Mouse (Mus musculus): Measurements from ENCODE around the gene Dicer1. TPM values are rescaled to one million over a fixed set of nuclear protein-coding genes. Genes with fewer than 3 reads are reported as not detected.

Dicer1 gene
- polyA plus RNA-seq, 1 experiment from 2014 or later = 24.6 TPM

DNA sequence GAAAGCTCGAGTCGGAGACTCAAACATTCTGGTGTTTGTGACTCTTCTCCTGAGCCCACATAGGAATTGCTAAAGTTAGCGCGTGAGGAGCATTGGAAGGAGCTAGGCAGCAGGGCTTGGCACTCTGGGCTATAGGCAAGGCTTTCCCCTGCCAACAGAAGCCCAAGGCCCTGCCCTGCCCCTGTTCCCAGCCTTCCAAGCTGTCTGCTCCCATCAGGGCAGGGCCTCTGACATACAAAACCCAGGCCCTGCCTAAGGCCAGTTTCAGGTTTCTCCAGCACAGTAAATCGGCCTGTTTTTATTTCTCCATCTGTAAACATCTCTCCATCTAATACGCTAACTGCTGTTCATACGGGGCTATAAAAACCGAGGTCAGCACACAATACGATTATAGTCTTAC is 86.2 kb downstream of the Dicer1 start:
- no peak for ATAC-seq (replicated peaks; ENCODE audit: low FRiP score, low TSS enrichment, low read depth)
- Histone ChIP-seq H3K4me2 (ENCODE audit: low read length) (no peak overlapping the region), H3K27ac (ENCODE audit: low read depth) (no peak overlapping the region), H3K27me3 (replicated peaks; ENCODE audit: control insufficient read depth, insufficient read depth, low read length) (no peaks in the 10 kb centered on the region), H3K36me3 (ENCODE audit: control insufficient read depth, insufficient read depth, low read length) (no peaks in the 10 kb centered on the region), H3K9me3 (ENCODE audit: control insufficient read depth, low read length) (no peaks in the 10 kb centered on the region), H3K4me3 (ENCODE audit: low read depth, low read length) (no peak overlapping the region), H3K4me1 (replicated peaks; ENCODE audit: control insufficient read depth, insufficient read depth, low read length) (no peaks in the 10 kb centered on the region), H3K9ac (ENCODE audit: low read length) (no peak overlapping the region)
- WGBS = 57% methylated on average over 9 of the region's 9 CpGs
- DNase-seq (ENCODE audit: low spot score) = no peak

GRCm38 (mm10) chr12:104656146-104656545 is 95.6 kb downstream of the Dicer1 start:
- Histone ChIP-seq H3K27ac (ENCODE audit: low read depth) (no peak overlapping the region), H3K9ac (ENCODE audit: low read length) (no peak overlapping the region), H3K4me1 (replicated peaks; ENCODE audit: control insufficient read depth, insufficient read depth, low read length) (no peaks in the 10 kb centered on the region), H3K27me3 (replicated peaks; ENCODE audit: control insufficient read depth, insufficient read depth, low read length) (no peaks in the 10 kb centered on the region), H3K9me3 (ENCODE audit: control insufficient read depth, low read length) (peaks cover 9% of the 10 kb centered on the region; the same call in 1 of the 2 replicates), H3K4me2 (ENCODE audit: low read length) (no peak overlapping the region), H3K36me3 (ENCODE audit: control insufficient read depth, insufficient read depth, low read length) (no peaks in the 10 kb centered on the region), H3K4me3 (ENCODE audit: low read depth, low read length) (no peak overlapping the region)
- DNase-seq (ENCODE audit: low spot score) (no peak), ATAC-seq (replicated peaks; ENCODE audit: low FRiP score, low TSS enrichment, low read depth) (no peak)
- 89% methylated on average over 2 of the region's 2 CpGs for WGBS

GRCm38 (mm10) chr12:104655006-104655405 is 96.7 kb downstream of the Dicer1 start:
- no peak overlapping the region for H3K9ac ChIP-seq (ENCODE audit: low read length)

GRCm38 (mm10) chr12:104652021-104652420 is 99.7 kb downstream of the Dicer1 start:
- Histone ChIP-seq H3K27ac (ENCODE audit: low read depth) (no peak overlapping the region), H3K27me3 (replicated peaks; ENCODE audit: control insufficient read depth, insufficient read depth, low read length) (no peaks in the 10 kb centered on the region), H3K4me1 (replicated peaks; ENCODE audit: control insufficient read depth, insufficient read depth, low read length) (no peaks in the 10 kb centered on the region), H3K36me3 (ENCODE audit: control insufficient read depth, insufficient read depth, low read length) (no peaks in the 10 kb centered on the region), H3K9ac (ENCODE audit: low read length) (no peak overlapping the region), H3K4me2 (ENCODE audit: low read length) (no peak overlapping the region), H3K4me3 (ENCODE audit: low read depth, low read length) (no peak overlapping the region), H3K9me3 (ENCODE audit: control insufficient read depth, low read length) (peaks cover 9% of the 10 kb centered on the region; the same call in 1 of the 2 replicates)
- ATAC-seq (replicated peaks; ENCODE audit: low FRiP score, low TSS enrichment, low read depth) (no peak), DNase-seq (ENCODE audit: low spot score) (no peak)
- WGBS = 52% methylated on average over 6 of the region's 6 CpGs

More at GRCm38 (mm10) chr12:104655006-104655405, 96.7 kb downstream of the Dicer1 start:
- Histone ChIP-seq H3K4me2 (ENCODE audit: low read length) (no peak overlapping the region), H3K27me3 (replicated peaks; ENCODE audit: control insufficient read depth, insufficient read depth, low read length) (no peaks in the 10 kb centered on the region), H3K27ac (ENCODE audit: low read depth) (no peak overlapping the region), H3K4me3 (ENCODE audit: low read depth, low read length) (no peak overlapping the region), H3K36me3 (ENCODE audit: control insufficient read depth, insufficient read depth, low read length) (no peaks in the 10 kb centered on the region), H3K9me3 (ENCODE audit: control insufficient read depth, low read length) (peaks cover 9% of the 10 kb centered on the region; the same call in 1 of the 2 replicates), H3K4me1 (replicated peaks; ENCODE audit: control insufficient read depth, insufficient read depth, low read length) (no peaks in the 10 kb centered on the region)
- DNase-seq (ENCODE audit: low spot score) = no peak
- no peak for ATAC-seq (replicated peaks; ENCODE audit: low FRiP score, low TSS enrichment, low read depth)
- WGBS = 50% methylated on average over 1 of the region's 1 CpGs

DNA sequence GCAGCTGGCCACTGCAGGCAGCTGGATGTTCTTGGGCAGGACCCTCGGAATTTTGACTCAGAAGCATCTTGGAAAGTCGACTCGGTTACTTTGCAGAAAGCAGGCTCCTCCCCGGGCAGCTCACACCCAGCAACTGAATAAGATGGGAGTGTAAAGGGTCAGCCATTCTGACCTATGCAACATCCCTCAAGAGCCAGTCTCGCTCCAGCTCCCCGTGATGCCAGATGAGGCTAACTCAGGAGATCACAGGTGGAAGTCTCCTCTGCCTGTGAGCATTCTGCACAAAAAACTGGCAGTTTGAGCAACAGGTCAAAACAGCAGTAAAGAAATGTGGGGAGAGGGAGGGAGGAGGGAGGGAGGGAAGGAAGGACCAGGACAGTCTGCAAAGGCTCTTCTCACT is 100.5 kb downstream of the Dicer1 start:
- H3K4me3 ChIP-seq (ENCODE audit: low read depth, low read length) = no peak overlapping the region
- 58% methylated on average over 6 of the region's 6 CpGs for WGBS
- ATAC-seq (replicated peaks; ENCODE audit: low FRiP score, low TSS enrichment, low read depth) = no peak

GRCm38 (mm10) chr12:104650510-104651260 is 101.1 kb downstream of the Dicer1 start:
- H3K4me3 ChIP-seq (ENCODE audit: low read depth, low read length) = no peak overlapping the region
- no peaks in the 10 kb centered on the region for H3K4me1 ChIP-seq (replicated peaks; ENCODE audit: control insufficient read depth, insufficient read depth, low read length)
- H3K9me3 ChIP-seq (ENCODE audit: control insufficient read depth, low read length) = 0 out of 2 replicates have a peak, but pooled peaks cover 4% of the 10 kb centered on the region
- DNase-seq (ENCODE audit: low spot score) (no peak), ATAC-seq (replicated peaks; ENCODE audit: low FRiP score, low TSS enrichment, low read depth) (no peak)
- H3K36me3 ChIP-seq (ENCODE audit: control insufficient read depth, insufficient read depth, low read length) = no peaks in the 10 kb centered on the region
- H3K27me3 ChIP-seq (replicated peaks; ENCODE audit: control insufficient read depth, insufficient read depth, low read length) = no peaks in the 10 kb centered on the region
- H3K27ac ChIP-seq (ENCODE audit: low read depth) = no peak overlapping the region
- H3K4me2 ChIP-seq (ENCODE audit: low read length) = no peak overlapping the region
- WGBS = 72% methylated on average over 14 of the region's 14 CpGs
- H3K9ac ChIP-seq (ENCODE audit: low read length) = no peak overlapping the region

More for the DNA sequence above, 100.5 kb downstream of the Dicer1 start:
- H3K9ac ChIP-seq (ENCODE audit: low read length) = no peak overlapping the region
- H3K4me1 ChIP-seq (replicated peaks; ENCODE audit: control insufficient read depth, insufficient read depth, low read length) = no peaks in the 10 kb centered on the region
- no peak overlapping the region for H3K27ac ChIP-seq (ENCODE audit: low read depth)
- H3K9me3 ChIP-seq (ENCODE audit: control insufficient read depth, low read length) = peaks cover 7% of the 10 kb centered on the region; the same call in 1 of the 2 replicates
- no peaks in the 10 kb centered on the region for H3K36me3 ChIP-seq (ENCODE audit: control insufficient read depth, insufficient read depth, low read length)
- no peaks in the 10 kb centered on the region for H3K27me3 ChIP-seq (replicated peaks; ENCODE audit: control insufficient read depth, insufficient read depth, low read length)
- DNase-seq (ENCODE audit: low spot score) = no peak
- no peak overlapping the region for H3K4me2 ChIP-seq (ENCODE audit: low read length)

GRCm38 (mm10) chr12:104648366-104648765 is 103.4 kb downstream of the Dicer1 start:
- Histone ChIP-seq H3K27ac (ENCODE audit: low read depth) (no peak overlapping the region), H3K9me3 (ENCODE audit: control insufficient read depth, low read length) (no peaks in the 10 kb centered on the region), H3K4me1 (replicated peaks; ENCODE audit: control insufficient read depth, insufficient read depth, low read length) (no peaks in the 10 kb centered on the region), H3K9ac (ENCODE audit: low read length) (no peak overlapping the region), H3K4me2 (ENCODE audit: low read length) (no peak overlapping the region), H3K4me3 (ENCODE audit: low read depth, low read length) (no peak overlapping the region), H3K27me3 (replicated peaks; ENCODE audit: control insufficient read depth, insufficient read depth, low read length) (no peaks in the 10 kb centered on the region), H3K36me3 (ENCODE audit: control insufficient read depth, insufficient read depth, low read length) (no peaks in the 10 kb centered on the region)
- DNase-seq (ENCODE audit: low spot score) (no peak), ATAC-seq (replicated peaks; ENCODE audit: low FRiP score, low TSS enrichment, low read depth) (no peak)
- 85% methylated on average over 6 of the region's 6 CpGs for WGBS

DNA sequence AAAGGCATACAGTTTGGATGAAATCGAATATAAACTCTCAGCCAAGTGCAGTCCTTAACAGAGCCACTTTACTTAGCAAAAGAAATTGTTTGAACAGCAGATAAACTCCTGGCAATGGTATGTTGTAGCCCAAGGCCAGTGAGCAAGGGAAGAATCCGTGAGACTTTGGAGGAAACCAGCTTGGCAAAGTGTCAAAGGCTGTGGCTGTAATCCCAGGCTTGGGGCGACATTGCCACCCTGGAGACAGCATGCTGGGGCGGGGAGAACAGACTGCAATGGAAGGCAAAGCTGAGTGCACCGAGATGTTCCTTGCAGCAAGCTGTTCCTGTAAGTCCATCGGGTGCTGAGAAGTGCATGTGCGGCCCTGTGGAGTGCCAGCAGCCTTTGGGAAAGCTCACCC is 109.4 kb downstream of the Dicer1 start:
- no peak overlapping the region for H3K4me2 ChIP-seq (ENCODE audit: low read length)
- H3K36me3 ChIP-seq (ENCODE audit: control insufficient read depth, insufficient read depth, low read length) = no peaks in the 10 kb centered on the region
- no peak overlapping the region for H3K9ac ChIP-seq (ENCODE audit: low read length)
- ATAC-seq (replicated peaks; ENCODE audit: low FRiP score, low TSS enrichment, low read depth) (no peak), DNase-seq (ENCODE audit: low spot score) (no peak)
- H3K27ac ChIP-seq (ENCODE audit: low read depth) = no peak overlapping the region
- no peaks in the 10 kb centered on the region for H3K9me3 ChIP-seq (ENCODE audit: control insufficient read depth, low read length)
- H3K4me1 ChIP-seq (replicated peaks; ENCODE audit: control insufficient read depth, insufficient read depth, low read length) = no peaks in the 10 kb centered on the region
- no peak overlapping the region for H3K4me3 ChIP-seq (ENCODE audit: low read depth, low read length)
- 0 out of 2 replicates have a peak, but pooled peaks cover under 1% of the 10 kb centered on the region for H3K27me3 ChIP-seq (replicated peaks; ENCODE audit: control insufficient read depth, insufficient read depth, low read length)
- 54% methylated on average over 7 of the region's 7 CpGs for WGBS

DNA sequence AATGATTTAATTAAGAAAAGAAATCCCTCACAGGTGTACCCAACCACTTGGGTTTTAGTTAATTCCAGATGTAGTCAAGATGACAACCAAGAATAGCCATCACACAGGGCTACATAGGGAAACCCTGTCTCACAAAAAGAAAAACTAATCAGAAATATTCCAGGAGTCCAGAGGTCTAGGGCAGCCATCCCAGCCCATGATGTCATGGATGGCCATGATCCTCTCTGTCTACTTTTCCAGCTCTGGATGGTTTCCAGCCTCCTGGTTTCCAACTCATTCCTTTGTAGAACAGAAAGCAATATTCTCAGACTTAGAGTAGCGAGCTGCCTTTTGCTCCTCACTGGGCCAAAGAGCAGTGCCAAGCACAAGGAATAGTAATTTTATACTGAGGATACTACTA is 110.8 kb downstream of the Dicer1 start:
- H3K4me2 ChIP-seq (ENCODE audit: low read length) = no peak overlapping the region
- peaks cover 4% of the 10 kb centered on the region for H3K4me1 ChIP-seq (replicated peaks; ENCODE audit: control insufficient read depth, insufficient read depth, low read length)
- 88% methylated on average over 1 of the region's 1 CpGs for WGBS
- no peak for ATAC-seq (replicated peaks; ENCODE audit: low FRiP score, low TSS enrichment, low read depth)
- H3K27me3 ChIP-seq (replicated peaks; ENCODE audit: control insufficient read depth, insufficient read depth, low read length) = peaks cover 15% of the 10 kb centered on the region; the same call in 1 of the 2 replicates
- H3K9me3 ChIP-seq (ENCODE audit: control insufficient read depth, low read length) = no peaks in the 10 kb centered on the region
- H3K36me3 ChIP-seq (ENCODE audit: control insufficient read depth, insufficient read depth, low read length) = no peaks in the 10 kb centered on the region
- H3K27ac ChIP-seq (ENCODE audit: low read depth) = no peak overlapping the region
- no peak for DNase-seq (ENCODE audit: low spot score)
- no peak overlapping the region for H3K9ac ChIP-seq (ENCODE audit: low read length)
- H3K4me3 ChIP-seq (ENCODE audit: low read depth, low read length) = no peak overlapping the region
